Mouse (Mus musculus) kidney, embryonic 16.5 days (tissue): ENCODE measurements around the gene Mup8. TPM values are rescaled to one million over a fixed set of nuclear protein-coding genes. Genes with fewer than 3 reads are reported as not detected.
"Not testable (repeated sequence)": the region's sequence is repeated elsewhere in the genome, so short reads cannot be mapped to it uniquely, and the experiment has no call there.

Experiments used
- ATAC-seq: fragments of 200-750 bp; cut with Nextera tagmentation; 2 replicates; pipeline ENCODE4 v1.8.0; 2017; ENCODE audit warnings: moderate TSS enrichment; ENCODE audit not compliant: low FRiP score, low TSS enrichment
- H3K27ac ChIP-seq: fragments of 300-500 bp; sonication (generic); 2 replicates; pipeline ENCODE4 v1.5.1; 2014; ENCODE audit warnings: low read length
- H3K27me3 ChIP-seq: fragments of 300-500 bp; sonication (generic); 2 replicates; pipeline ENCODE4 v1.6.1; 2014; ENCODE audit warnings: low read length, control low read depth, mixed read lengths; ENCODE audit not compliant: insufficient read depth
- H3K36me3 ChIP-seq: fragments of 300-500 bp; sonication (generic); 2 replicates; pipeline ENCODE4 v1.6.1; 2014; ENCODE audit warnings: low read length, control low read depth, mixed read lengths; ENCODE audit not compliant: insufficient read depth
- H3K4me1 ChIP-seq: fragments of 300-500 bp; sonication (generic); 2 replicates; pipeline ENCODE4 v1.6.1; 2014; ENCODE audit warnings: low read length, control low read depth, mixed read lengths; ENCODE audit not compliant: insufficient read depth
- H3K4me2 ChIP-seq: fragments of 300-500 bp; sonication (generic); replicated peaks from 2 replicates; pipeline ENCODE4 v1.6.1; 2014; ENCODE audit warnings: low read depth, low read length
- H3K4me3 ChIP-seq: fragments of 300-500 bp; sonication (generic); 2 replicates; pipeline ENCODE4 v1.5.1; 2014; ENCODE audit warnings: mild to moderate bottlenecking, low read length
- H3K9ac ChIP-seq: fragments of 300-500 bp; sonication (generic); replicated peaks from 2 replicates; pipeline ENCODE4 v1.6.1; 2014; ENCODE audit warnings: low read length
- H3K9me3 ChIP-seq: fragments of 300-500 bp; sonication (generic); 2 replicates; pipeline ENCODE4 v1.6.1; 2016; ENCODE audit warnings: low read length, control low read depth
- WGBS: fragments of 180-500 bp; shearing (Covaris S2); extraction: QIAGEN DNeasy Blood & Tissue Kit; methylation state at CpG from one replicate; pipeline ENCODE4 v1.1.7; 2014; 5-methylcytosine and 5-hydroxymethylcytosine counted together
- polyA plus RNA-seq: library from polyadenylated mRNA; unstranded; fragments of >200 nt; fragmentation: Nextera tagmentation; extraction: Ambion mirVana; gene quantifications from 2 replicates; pipeline ENCODE4 v1.2.1, GENCODE M21; 2015

The Mup8 gene
- not detected in 2 replicates for polyA plus RNA-seq

GRCm38 (mm10) chr4:60222499-60222898 lies at the start of gene Mup8:
Gene Mup8 (minus strand): TSS chr4:60222599.
- H3K4me3 ChIP-seq, ATAC-seq: not testable (repeated sequence)

GRCm38 (mm10) chr4:60265977-60266770 lies 43.8 kb upstream of the Mup8 start:
- not testable (repeated sequence) for H3K9ac ChIP-seq, H3K27me3 ChIP-seq, H3K4me1 ChIP-seq, H3K4me2 ChIP-seq, H3K36me3 ChIP-seq, H3K4me3 ChIP-seq, H3K9me3 ChIP-seq, H3K27ac ChIP-seq
- peak; percentile 85 for ATAC-seq
- WGBS: 58% methylated on average over 10 of the region's 11 CpGs

More at GRCm38 (mm10) chr4:60222499-60222898, at the start of gene Mup8:
- not testable (repeated sequence) for H3K4me2 ChIP-seq, H3K27ac ChIP-seq, H3K9me3 ChIP-seq, H3K9ac ChIP-seq, H3K27me3 ChIP-seq, H3K4me1 ChIP-seq, H3K36me3 ChIP-seq
- WGBS: 84% methylated on average over 3 of the region's 3 CpGs

GRCm38 (mm10) chr4:60262706-60263105 lies 40.3 kb upstream of the Mup8 start:
- H3K27ac ChIP-seq, ATAC-seq, H3K27me3 ChIP-seq: not testable (repeated sequence)

More at GRCm38 (mm10) chr4:60262706-60263105, 40.3 kb upstream of the Mup8 start:
- not testable (repeated sequence) for H3K9ac ChIP-seq, H3K4me2 ChIP-seq, H3K9me3 ChIP-seq, H3K4me3 ChIP-seq, H3K36me3 ChIP-seq, H3K4me1 ChIP-seq
- WGBS: 92% methylated on average over 3 of the region's 4 CpGs

Other genes with a start within 250 kb of the Mup8 start
- gene Mup7, start 152.1 kb downstream of the Mup8 start, polyA plus RNA-seq: not detected in 2 replicates
- not detected in 2 replicates for gene Mup2, start 68.3 kb downstream of the Mup8 start, polyA plus RNA-seq
- not detected in 2 replicates for gene Mup9, start 199.4 kb upstream of the Mup8 start, polyA plus RNA-seq